20 mouse cellular contexts compared by ENCODE assay signal in genomic region chr15:8088715-8089114, GRCm38 (mm10). TPM values are rescaled to one million over a fixed set of nuclear protein-coding genes. Genes with fewer than 3 reads are reported as not detected.
DNase-seq lines count a peak whose midpoint lies in the region; ATAC-seq and TF ChIP-seq lines count a peak whose summit lies in the region.
"Had no signal": no experiment of that assay in that cellular context is flagged by ENCODE, and none has a peak within 500 bp of the region (broad histone marks: within the 10 kb centered on the region; RNA-seq: fewer than 3 reads in every experiment).

No protein-coding gene starts in this region.

- no peak overlapping the region for H3K27ac ChIP-seq in lung, postnatal 0 days (ENCODE audit: low read length)
- no peak overlapping the region for H3K27ac ChIP-seq in heart, embryonic 11.5 days (ENCODE audit: low read depth, low read length)
- H3K27ac ChIP-seq: forebrain, embryonic 15.5 days; heart, embryonic 10.5 days; hindbrain, embryonic 12.5 days; limb, embryonic 15.5 days; midbrain, embryonic 13.5 days; neural tube, embryonic 12.5 days; stomach, postnatal 0 days had no signal

- H3K4me3 ChIP-seq in lung, postnatal 0 days (ENCODE audit: low read depth, low read length) = no peak overlapping the region
- H3K4me3 ChIP-seq in heart, embryonic 11.5 days (ENCODE audit: low read depth, low read length) = no peak overlapping the region
- H3K4me3 ChIP-seq: forebrain, embryonic 15.5 days; heart, embryonic 10.5 days; hindbrain, embryonic 12.5 days; limb, embryonic 15.5 days; midbrain, embryonic 13.5 days; neural tube, embryonic 12.5 days had no signal

- peak; percentile 5 for DNase-seq in kidney, adult 18-20 months
- no peak for DNase-seq in kidney, postnatal 25 days
- peak; percentile 19 for DNase-seq in lung, postnatal 0 days (ENCODE audit: low spot score)
- no peak for DNase-seq in lung, postnatal 14 days
- DNase-seq in adrenal gland, postnatal 25 days = peak; percentile 7
- DNase-seq in yolk sac, embryonic 10.5 days (ENCODE audit: low spot score) = peak; percentile 67
- DNase-seq: cerebellum, postnatal 10 days; embryo, embryonic 11 days; gastrocnemius, postnatal 36 days; heart, postnatal 10 days; lung, embryonic 14.5 days had no signal

- TF ChIP-seq EP300 in lung, postnatal 0 days (IDR thresholded peaks at IDR 0.05) = no peak

- no peaks in the 10 kb centered on the region for H3K9me3 ChIP-seq in lung, postnatal 0 days (ENCODE audit: low read length)
- no peaks in the 10 kb centered on the region for H3K9me3 ChIP-seq in heart, embryonic 11.5 days (replicated peaks; ENCODE audit: control insufficient read depth, low read length)
- H3K9me3 ChIP-seq: forebrain, embryonic 15.5 days; heart, embryonic 10.5 days; hindbrain, embryonic 12.5 days; limb, embryonic 15.5 days; midbrain, embryonic 13.5 days; neural tube, embryonic 12.5 days had no signal

- no peak for ATAC-seq in lung, postnatal 0 days
- no peak for ATAC-seq in heart, embryonic 11.5 days (replicated peaks; ENCODE audit: insufficient number of reproducible peaks, low FRiP score, low TSS enrichment)
- ATAC-seq: midbrain, embryonic 13.5 days; Patski had no signal

- H3K4me2 ChIP-seq in lung, postnatal 0 days (replicated peaks; ENCODE audit: low read depth, low read length) = no peak overlapping the region
- H3K4me2 ChIP-seq in heart, embryonic 11.5 days = no peak overlapping the region
- H3K4me2 ChIP-seq: forebrain, embryonic 15.5 days; hindbrain, embryonic 12.5 days; limb, embryonic 15.5 days; lung, embryonic 14.5 days; midbrain, embryonic 13.5 days; neural tube, embryonic 12.5 days had no signal

- H3K27me3 ChIP-seq in lung, postnatal 0 days (replicated peaks; ENCODE audit: insufficient read depth, low read length) = no peaks in the 10 kb centered on the region
- no peaks in the 10 kb centered on the region for H3K27me3 ChIP-seq in heart, embryonic 11.5 days (ENCODE audit: control insufficient read depth, insufficient read depth, low read length)
- H3K27me3 ChIP-seq: forebrain, embryonic 15.5 days; hindbrain, embryonic 12.5 days; limb, embryonic 15.5 days; midbrain, embryonic 13.5 days; neural tube, embryonic 12.5 days; Patski had no signal

- no peak overlapping the region for H3K9ac ChIP-seq in lung, postnatal 0 days (replicated peaks; ENCODE audit: low read depth)
- no peak overlapping the region for H3K9ac ChIP-seq in heart, embryonic 11.5 days (ENCODE audit: low read depth, low read length)
- H3K9ac ChIP-seq: forebrain, embryonic 15.5 days; hindbrain, embryonic 12.5 days; limb, embryonic 15.5 days; lung, embryonic 14.5 days; midbrain, embryonic 13.5 days; neural tube, embryonic 12.5 days had no signal

- H3K36me3 ChIP-seq in lung, postnatal 0 days (ENCODE audit: insufficient read depth, low read length) = peaks cover 6% of the 10 kb centered on the region; the same call in 1 of the 2 replicates
- peaks cover 10% of the 10 kb centered on the region; the same call in 1 of the 2 replicates for H3K36me3 ChIP-seq in heart, embryonic 11.5 days (ENCODE audit: control insufficient read depth, insufficient read depth, low read length)

- no peak for TF ChIP-seq CTCF in lung, postnatal 0 days (IDR thresholded peaks at IDR 0.05)

- H3K4me1 ChIP-seq in lung, postnatal 0 days (ENCODE audit: insufficient read depth, low read depth, low read length) = no peaks in the 10 kb centered on the region
- H3K4me1 ChIP-seq in heart, embryonic 11.5 days (ENCODE audit: control insufficient read depth, insufficient read depth, low read length) = no peaks in the 10 kb centered on the region
- H3K4me1 ChIP-seq: forebrain, embryonic 15.5 days; heart, embryonic 10.5 days; hindbrain, embryonic 12.5 days; limb, embryonic 15.5 days; midbrain, embryonic 13.5 days; neural tube, embryonic 12.5 days had no signal

- WGBS in lung, postnatal 0 days = 71% methylated on average over 3 of the region's 3 CpGs
- 81% methylated on average over 3 of the region's 3 CpGs for WGBS in heart, embryonic 11.5 days (ENCODE audit: insufficient replicate concordance)

RNA-seq across cellular contexts. Expression of gene Wdr70, which starts 10.3 kb away (rescaled TPM):
- polyA plus RNA-seq in lung, postnatal 0 days (2015; fragmentation: Nextera tagmentation; extraction: Ambion mirVana) = 27.0 and 29.1 TPM in 2 replicates
- 32.0 and 35.8 TPM in 2 replicates for total RNA-seq in adrenal gland, postnatal 25 days (2021)
- polyA plus RNA-seq in heart, embryonic 11.5 days (2014; fragmentation: Nextera tagmentation; extraction: Ambion mirVana) = 49.3 and 49.5 TPM in 2 replicates

RNA-seq across cellular contexts. Expression of gene Nup155, which starts 20.4 kb away (rescaled TPM):
- 3.4 and 4.2 TPM in 2 replicates for polyA plus RNA-seq in lung, postnatal 0 days (2015; fragmentation: Nextera tagmentation; extraction: Ambion mirVana)
- 20.8 and 26.5 TPM in 2 replicates for total RNA-seq in adrenal gland, postnatal 25 days (2021)
- polyA plus RNA-seq in heart, embryonic 11.5 days (2014; fragmentation: Nextera tagmentation; extraction: Ambion mirVana) = 13.1 and 23.2 TPM in 2 replicates

Comparison
In these comparisons a context has a peak if more than half of its experiments do, and no peak if none do; other contexts are left out.
1. DNase-seq: peak in kidney, adult 18-20 months (single experiment), lung, postnatal 0 days (single experiment), adrenal gland, postnatal 25 days (single experiment) and yolk sac, embryonic 10.5 days (single experiment); none in kidney, postnatal 25 days (0 of 2) and lung, postnatal 14 days (single experiment).